Mouse (Mus musculus): ENCODE results near the gene Ptprg.

The Ptprg gene

DNA sequence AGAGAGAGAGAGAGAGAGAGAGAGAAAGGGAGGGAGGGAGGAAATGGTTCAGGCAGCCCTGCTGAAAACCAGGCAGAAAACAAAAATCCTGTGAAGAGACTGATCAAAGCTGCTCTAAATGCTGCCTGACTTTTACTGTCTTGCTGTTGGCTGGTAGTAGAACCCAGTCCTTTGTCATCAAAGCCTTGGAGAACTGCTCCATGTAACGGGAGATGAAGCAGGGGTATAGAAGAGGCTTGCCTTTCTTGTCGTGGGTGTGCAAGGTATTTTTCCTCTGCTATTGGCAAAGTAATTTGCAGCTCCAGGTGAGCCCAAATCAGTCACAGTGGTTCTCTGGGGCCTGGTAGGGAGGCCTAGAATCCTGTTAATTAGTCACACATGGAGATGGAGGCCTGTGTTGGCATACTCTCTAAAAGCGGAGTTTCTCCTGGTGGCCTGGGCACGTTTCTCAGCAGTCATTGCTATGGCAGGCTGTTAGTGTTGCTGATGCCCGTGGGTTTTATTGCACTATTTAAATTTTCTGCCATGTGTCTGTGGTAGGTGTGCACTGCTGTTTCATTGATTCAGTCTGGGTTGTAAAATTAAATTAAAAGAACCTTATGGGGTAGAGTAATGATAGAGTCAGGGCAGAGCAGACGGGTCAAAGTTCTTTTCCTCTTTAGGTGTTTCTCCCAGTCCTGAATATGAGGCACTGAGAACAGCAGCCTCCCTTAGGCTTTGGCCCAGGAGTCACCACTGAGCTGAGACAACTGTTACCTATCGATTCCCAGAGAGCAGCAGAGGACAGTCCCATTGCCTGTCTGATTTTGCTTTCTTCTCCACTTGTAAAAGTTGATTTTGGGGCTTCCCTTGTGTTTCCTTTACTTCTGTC is 269.7 kb downstream of the Ptprg start:
- DNase-seq (ENCODE audit: low spot score) = no peak

DNA sequence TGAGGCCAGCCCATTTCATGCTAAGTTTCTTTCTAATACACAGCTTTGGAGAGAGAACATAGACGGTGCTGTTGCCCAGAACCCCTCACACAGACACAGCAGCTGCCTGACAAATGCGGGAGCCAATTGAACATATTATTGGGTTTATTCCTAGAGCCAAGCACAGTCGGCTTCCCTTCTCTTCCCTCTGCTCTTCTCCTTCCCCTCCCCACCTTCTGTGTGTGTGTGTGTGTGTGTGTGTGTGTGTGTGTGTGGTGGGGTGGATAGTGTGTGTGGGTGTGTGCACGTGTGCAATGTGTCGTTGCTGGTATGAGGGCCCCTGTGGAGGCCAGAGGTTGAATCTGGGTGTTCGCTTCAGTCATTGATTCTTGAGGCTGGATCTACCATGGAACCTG is 270.4 kb downstream of the Ptprg start:
- no peak for DNase-seq (ENCODE audit: low spot score)

DNA sequence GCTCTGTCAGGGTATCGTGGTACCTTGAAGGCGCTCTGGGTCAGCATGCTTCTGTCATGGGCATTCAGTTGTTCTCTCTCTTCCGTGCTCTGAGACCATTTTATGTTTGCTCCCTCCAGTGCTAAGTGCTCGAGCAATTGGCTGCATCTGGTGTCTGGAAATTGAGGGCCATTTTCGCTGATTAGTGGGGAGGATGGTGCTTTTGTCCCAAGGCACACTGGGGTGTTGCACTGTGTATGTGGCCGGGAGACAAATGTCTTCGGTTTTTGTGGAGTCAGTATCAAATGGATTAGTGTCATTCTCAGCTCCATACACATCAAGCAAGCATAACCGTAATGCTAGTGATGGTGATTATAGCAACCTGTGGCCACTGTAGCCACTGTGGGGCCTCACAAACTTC is 271.6 kb downstream of the Ptprg start:
- DNase-seq (ENCODE audit: low spot score) = no peak

DNA sequence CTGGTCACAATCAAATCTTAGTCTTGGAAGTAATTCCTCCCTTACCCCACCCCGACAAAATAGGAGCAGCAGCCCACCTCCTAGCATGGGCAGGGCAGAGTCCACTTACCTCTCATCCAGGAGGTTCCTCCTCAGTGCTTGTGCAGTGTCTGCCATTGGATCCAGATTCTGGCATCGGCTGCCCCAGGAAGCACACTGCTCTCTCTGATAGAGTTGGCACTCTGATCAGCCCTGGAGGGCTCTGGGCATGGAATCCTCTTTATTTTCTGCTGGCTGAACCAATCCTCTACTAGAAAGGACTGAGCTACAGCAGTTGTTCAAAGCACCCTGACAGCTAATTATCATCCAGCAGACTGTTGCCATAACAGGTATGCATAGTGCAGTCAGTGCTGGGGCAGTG is 272.2 kb downstream of the Ptprg start:
- DNase-seq (ENCODE audit: low spot score) = no peak

DNA sequence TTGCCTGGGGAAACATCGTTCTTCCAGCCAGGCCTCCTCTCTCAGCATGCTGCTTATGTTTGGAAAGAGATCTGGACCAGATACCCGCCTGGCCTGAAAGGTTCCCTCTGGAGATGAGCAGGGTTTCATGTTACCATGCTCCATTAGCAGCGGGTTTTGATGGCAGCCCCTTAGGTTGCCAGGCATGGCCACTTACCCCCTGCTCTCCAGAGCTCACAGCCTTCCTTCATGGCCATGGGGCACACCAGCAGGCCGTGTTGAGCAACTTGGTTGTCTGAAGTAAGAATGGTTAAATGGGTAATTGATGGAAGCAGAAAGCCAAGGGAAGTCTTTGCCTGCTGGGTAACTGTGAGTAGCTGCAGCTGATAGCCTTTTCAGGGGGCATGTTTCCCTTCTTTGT is 274.8 kb downstream of the Ptprg start:
- no peak for DNase-seq (ENCODE audit: low spot score)

DNA sequence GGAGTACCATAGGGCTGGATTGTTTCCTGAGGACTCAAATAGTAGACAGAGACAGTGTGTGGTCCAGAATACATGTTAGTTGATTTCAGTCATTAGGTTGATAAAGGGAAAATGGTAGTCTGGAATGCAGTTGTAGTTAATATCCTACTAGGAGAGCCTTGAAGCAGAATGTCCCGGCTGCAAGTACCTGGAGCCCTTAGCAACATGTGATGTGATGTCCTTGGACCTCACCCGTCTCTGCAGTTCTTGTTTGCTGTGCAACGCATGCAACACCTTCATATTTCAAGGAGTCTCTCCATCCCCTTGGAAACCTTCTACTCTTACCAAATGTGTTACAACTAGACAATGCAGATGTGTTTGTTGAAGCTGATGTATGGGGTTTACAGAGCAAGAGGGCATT is 280.3 kb downstream of the Ptprg start:
- no peak for DNase-seq (ENCODE audit: low spot score)

DNA sequence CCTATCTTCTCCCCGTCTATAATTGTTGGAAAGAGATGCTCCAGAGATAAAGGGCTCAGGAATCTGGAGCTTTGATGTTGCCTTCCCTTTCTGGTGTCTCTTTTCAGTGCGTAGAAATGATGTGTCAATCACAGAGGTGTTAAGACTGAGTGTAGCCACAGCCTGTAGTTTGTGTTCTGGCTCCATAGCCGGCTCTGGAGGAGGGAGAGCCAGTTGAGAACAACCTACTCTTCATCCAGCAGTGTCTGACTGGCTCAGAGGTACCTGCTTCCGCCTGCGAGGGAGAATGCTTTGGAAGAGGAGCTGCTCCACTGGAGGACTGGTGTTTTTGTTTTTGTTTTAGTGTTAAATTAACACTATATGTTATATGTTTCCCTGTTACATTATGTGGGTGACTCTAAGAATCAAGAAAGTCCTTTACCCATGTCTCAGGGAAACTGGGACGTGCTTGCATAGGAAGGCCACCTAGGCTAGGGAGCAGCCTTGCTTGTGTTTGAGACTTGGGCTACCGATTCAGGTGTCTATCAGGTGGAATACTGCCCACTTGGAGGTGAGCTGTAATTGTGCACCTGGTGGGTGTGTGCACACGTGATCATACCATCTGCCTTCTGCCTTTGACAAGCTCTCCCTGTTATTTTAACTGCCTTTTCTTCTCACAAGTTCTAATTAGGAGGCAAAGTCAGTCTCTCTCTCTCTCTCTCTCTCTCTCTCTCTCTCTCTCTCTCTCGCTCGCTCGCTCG is 282.5 kb downstream of the Ptprg start:
- DNase-seq (ENCODE audit: low spot score) = no peak

DNA sequence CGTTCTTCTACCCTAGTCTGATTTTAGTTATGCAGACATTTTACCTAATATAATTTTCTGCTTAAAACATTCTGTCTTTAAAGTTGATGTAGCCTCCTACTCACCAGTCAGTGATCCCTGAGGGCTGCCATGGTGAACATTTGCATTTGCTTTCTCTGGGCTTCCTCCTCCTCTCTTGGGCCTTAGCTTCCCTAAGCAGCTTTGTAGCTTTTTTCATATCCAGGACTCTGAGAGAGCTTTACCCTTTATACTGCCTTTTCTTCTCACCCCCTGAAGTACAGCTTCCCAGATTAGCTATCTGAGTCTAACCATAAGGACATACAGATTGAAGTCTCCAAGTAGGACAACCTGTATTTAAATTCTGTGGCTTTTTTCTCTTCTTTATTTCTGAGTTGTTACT is 284.4 kb downstream of the Ptprg start:
- no peak for DNase-seq (ENCODE audit: low spot score)

DNA sequence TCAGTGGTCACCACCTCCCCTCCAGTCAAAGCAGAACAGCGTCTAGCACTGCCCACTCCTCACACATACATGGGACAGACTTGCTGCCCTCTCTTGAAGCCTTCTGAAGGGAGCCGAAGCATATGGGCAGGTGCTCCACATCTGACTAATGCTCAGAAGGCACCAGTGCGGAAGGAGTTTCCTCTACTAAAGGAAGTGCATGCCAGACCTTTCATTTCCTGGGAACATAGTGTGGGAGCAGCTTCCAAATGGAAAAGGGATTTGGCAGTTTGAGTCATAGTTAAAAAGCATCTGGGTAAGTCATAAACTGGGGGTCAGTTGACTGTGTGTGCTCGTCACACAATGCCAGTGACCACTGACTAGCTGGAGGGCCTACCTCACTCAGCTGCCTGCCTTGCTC is 288.3 kb downstream of the Ptprg start:
- DNase-seq (ENCODE audit: low spot score) = no peak

DNA sequence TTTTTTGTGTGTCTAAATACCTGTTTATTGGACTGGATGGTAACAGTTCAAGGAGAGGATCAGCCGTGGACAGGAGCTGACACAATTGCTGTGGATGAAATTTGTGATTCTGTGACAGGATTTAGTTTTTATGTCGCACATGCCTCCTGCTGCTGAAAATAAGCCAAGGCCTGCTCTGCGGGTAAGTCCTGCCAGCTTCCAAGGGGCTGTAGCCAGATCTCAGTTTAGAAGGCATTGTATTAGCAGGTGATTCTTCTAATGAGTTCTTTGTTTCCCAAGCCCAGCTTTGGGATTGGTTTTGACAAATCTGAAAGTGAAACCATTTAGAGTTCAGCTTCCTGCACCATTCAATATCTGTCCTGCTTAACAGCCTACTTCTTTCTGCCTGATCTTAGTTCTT is 299.6 kb downstream of the Ptprg start:
- DNase-seq (ENCODE audit: low spot score) = no peak

DNA sequence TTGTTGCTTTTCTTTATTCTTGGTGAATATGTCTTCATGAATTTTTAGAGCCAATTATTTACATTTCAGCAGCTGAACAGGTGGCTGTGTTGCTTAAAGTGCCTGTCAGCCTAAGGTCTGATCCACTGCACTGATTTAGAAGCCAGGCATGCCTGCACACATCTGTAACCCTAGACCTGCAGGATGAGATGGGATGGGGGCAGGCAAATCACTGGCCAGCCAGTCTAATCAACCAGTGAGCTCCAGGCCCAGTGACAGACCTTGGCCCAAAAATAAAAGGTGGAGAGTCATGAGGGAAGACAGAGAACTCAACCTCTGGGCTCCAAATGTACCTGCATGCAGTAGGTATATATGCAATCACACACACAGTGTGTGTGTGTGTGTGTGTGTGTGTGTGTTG is 302.2 kb downstream of the Ptprg start:
- no peak for DNase-seq (ENCODE audit: low spot score)

DNA sequence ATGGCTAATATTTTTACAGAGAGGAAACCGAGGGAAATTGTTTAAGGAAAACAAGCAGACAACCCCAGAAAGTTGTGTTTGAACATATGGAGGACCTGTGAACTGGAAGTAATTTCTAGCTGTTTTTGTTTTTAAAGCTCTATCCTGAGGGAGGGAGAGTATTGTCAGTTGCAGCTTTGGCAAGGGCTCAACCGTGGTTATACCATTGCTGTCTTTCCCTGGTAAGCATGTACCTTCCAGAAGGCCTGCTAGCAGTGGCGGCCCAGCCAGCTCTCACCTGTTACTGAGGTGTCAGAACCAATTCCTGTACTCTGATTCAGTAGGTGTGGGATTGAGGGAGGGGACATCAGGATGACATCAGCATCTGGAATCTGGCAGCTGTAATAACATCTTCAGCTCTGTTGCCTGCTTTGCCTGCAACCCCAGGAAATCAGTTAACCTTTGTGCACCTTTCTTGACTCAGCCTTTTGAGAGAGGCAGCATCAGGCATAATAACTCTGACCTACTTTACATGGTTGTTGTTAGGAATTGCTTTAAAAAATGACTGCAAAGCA is 304.7 kb downstream of the Ptprg start:
- DNase-seq (ENCODE audit: low spot score) = no peak

DNA sequence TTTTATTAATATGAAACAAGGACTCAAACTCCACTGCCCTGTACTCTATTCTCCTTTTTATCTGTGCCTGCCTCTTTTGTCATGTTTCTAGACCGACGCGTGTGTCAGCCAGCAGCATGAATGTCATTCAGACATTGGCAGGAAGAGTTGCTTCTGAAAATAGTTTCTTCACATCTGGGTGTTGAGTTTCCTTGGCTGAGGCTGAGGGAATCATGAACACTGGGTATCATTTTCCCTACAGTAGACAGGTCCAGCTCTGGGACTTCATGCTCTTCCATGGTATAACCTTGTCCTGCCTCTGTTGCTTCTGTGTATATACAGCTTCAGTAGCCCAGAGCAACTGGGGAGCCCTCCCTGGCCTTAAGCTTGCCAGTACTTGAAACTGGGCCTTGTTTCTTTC is 310.0 kb downstream of the Ptprg start:
- no peak for DNase-seq (ENCODE audit: low spot score)

DNA sequence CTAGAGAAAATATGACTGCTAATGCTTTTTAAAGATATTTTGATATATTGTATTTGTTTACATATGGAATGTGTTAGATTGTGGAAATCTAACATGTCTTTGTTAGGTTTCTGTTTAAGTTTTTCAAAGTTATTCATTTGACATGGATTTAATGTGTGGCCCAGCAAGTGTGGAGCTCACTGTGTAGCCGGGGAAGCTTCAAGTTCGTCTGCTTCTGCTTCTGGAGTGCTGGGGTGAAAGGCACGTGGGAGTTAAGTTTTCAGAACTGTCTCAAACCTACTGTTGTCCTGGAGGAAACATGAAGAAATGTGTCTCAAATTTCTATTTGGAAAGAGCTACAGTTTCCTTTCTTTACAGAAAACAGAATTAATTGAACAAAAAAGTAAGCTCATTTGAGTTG is 311.5 kb downstream of the Ptprg start:
- no peak for DNase-seq (ENCODE audit: low spot score)

DNA sequence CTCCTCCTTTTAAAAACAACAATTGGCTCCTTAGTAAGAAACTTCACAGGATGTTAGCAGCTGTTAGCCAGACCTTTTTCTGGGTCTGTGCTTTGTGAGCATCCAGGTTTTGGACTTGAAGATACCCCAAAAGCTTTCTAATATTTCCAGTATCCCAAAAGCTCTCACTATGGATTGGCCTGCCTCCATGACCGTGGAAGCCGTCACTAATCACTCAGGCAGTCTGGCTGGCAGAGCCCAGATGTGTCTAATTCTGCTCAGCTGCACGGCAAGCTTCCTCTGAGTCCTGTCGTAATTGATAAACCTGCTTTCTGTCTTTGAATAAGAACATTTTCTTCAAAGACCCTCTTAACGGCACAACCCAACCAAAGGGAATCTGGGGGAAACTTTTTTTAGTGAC is 312.0 kb downstream of the Ptprg start:
- no peak for DNase-seq (ENCODE audit: low spot score)

DNA sequence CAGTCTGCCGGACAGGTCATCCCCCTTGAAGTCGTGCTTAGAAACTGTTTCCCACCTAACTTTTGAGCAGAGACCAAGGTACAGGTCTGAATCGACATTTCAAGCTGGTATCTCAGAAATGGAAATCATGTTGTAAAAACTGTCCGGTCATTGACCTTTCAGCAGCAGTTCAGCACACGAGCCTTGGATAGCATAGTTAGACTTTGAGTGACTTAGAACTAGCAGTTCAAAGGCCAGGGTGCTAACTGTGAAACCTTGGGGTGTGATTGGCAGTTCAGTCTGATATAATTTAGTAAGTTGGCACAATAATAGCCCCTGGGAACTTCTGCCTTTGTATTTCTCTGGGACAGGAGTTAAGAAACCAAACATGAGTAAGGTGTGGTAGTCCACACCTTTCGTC is 312.5 kb downstream of the Ptprg start:
- DNase-seq (ENCODE audit: low spot score) = no peak

DNA sequence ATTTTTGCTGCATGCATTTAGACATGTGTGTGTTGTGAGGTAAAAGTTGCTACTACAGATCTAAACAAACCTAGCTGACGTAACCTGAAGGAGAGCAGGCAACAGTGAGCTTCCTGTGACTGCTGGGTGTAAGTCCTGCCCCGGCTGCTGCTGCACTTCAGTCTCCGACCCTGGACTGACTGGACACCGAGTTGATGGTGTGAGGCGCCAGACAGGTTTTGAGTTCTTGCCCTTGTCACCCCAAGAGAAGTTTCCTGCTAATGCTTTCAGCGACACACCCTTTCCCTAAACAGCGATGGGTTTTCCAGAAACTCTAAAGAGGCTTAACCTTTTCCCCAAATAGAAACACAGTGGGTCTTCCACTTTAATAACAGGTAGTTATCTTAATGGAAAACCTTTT is 313.1 kb downstream of the Ptprg start:
- DNase-seq (ENCODE audit: low spot score) = no peak

DNA sequence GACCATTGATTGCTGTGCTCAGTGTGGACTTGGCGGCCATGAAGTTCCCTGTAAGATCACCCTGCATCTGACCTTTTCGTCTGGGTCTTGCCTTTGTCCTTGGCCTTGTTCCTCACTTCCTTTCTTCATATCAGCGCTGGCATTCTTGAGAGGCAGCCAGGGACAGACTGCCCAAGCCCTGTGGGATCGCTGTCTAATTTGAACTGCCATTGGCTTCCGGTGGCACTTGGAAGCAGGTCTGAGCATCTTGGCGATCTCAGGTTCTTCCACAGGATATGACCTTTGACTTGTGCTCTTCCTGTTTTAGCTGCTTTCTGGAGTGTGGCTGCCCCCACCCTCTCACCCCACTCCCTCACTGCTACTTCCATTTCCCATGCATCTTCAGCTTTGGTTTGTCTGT is 315.3 kb downstream of the Ptprg start:
- DNase-seq (ENCODE audit: low spot score) = no peak

DNA sequence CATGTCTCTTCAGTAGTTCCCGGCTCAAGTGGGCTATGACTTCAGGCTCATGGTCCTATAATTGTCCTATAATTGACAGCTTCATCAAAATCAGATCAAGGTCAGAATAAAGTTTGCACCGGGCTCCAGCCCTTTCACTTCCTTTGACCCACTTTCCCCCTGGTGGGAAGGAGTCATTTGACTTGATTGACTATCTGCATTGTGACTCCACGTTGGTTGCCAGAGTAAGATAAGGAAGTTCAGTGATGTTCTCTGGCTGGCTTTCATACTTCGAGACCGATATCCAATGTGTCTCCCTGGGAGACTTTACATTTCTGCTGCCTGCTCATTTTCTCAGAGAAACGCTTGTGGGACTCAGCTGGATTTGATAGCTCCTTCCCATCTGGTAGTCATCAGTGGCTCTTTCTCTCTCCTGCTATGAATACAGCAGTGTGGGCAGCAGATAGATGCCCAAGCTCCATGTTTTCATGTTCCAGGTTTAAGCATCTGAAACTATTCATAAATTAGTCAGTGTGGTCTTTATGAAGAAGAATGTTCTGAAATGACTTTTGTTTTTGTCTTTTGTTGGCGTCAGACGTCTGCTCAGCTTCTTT is 318.5 kb downstream of the Ptprg start:
- DNase-seq (ENCODE audit: low spot score) = no peak

DNA sequence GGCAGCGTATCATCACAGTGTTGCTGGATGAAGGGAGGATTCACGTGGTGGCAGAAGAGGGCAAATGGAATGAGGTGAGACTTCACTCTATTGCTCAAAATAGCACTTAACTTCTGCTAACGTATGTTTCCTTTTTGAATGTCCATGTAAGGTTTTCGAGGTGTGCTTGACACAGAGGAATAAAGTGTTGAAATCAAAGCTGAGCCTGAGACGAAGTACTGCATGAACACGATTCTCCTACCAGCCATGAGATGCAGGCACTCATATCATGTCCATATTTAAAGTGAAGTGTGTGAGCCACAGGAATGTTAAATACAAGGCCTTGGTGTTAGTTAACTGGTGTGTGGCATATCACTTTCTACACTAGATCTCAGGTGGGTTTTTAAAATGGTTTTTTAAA is 320.9 kb downstream of the Ptprg start:
- DNase-seq (ENCODE audit: low spot score) = no peak

DNA sequence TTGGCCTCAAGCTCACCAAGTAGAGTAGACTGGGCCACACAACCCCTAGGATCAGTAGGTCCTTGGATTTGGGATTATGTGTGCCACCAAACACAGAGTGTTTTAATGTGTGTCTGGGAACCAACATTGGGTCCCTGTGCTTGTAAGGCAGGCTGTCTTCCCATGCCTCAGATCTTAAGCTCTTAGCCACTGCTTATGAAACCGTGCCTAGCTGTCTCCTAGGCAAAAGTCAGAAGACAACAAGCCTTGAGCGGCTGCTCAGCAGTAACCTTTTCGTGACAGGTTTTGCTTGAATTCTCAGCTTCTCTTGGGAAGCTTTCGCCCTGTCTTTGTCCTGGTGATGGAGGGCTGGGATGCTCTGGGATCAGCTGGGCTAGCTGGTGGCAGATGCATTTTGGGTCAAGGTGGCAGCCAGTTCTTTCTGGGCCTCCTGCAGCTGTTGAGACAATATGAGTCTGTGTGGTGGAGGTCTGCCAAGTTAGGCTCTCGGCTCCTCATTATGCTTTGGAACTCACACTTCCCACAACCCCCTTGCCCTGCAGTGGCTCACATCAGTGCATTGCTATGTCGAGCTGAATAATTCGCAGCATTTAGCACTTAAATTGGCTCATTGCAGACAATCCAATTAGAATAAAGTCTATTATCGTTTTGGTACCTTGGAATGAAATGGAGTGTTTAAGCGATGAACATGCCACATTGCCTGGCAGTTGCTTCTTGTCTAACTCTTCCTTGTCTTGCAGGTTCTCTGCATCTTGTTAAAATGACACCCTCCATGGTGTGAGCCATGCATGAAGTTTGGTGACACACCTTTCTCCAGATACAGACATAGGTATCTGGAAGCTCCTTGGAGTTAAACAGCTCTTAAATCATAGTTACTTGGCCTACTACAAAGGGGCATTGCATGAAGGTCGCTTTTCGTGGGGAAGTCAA is 321.9 kb downstream of the Ptprg start:
- DNase-seq (ENCODE audit: low spot score) = no peak

DNA sequence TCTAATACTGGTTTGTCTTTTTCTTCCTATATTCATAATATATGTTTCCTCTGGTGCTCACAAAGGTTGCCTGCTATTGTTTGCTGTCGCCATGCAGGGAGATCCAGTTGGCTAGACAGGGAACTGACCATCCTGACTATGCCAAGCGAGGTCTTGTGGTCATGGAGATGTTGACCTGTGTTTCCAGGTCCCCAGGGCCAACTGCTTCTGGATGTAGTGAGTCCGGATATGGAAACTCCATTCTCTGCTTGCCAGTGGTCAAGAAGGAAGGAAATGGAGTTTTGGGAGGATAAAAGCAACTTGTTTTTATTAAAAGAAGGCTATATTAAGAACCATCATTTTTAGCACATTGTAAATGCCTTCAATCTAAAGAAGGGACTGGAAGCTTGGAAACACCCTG is 327.8 kb downstream of the Ptprg start:
- no peak for DNase-seq (ENCODE audit: low spot score)

All from urinary bladder, postnatal 10 days (tissue).